Mouse (Mus musculus): Measurements from ENCODE around the gene P3h2. TPM values are rescaled to one million over a fixed set of nuclear protein-coding genes. Genes with fewer than 3 reads are reported as not detected.

P3h2 gene
- polyA plus RNA-seq (2016; fragmentation: Nextera tagmentation; extraction: Ambion mirVana) = 16.5 and 17.7 TPM in 2 replicates

GRCm38 (mm10) chr16:26105115-26105974, at the start of gene P3h2:
Gene P3h2, minus strand, starts transcription at chr16:26105784.
- Histone ChIP-seq H3K4me3 (peak within 1 kb of the TSS; percentile 85), H3K36me3 (no peaks in the 10 kb centered on the region), H3K27me3 (replicated peaks) (no peaks in the 10 kb centered on the region), H3K4me2 (peak within 1 kb of the TSS; percentile 73), H3K27ac (ENCODE audit: poor library complexity, severe bottlenecking) (peak within 1 kb of the TSS; percentile 90), H3K9ac (peak within 1 kb of the TSS; percentile 89), H3K4me1 (replicated peaks) (peaks cover 39% of the 10 kb centered on the region), H3K9me3 (replicated peaks) (peaks cover 7% of the 10 kb centered on the region; the same call in 1 of the 2 replicates)
- WGBS = under 1% methylated on average over 101 of the region's 101 CpGs
- peak; percentile 87 for ATAC-seq (ENCODE audit: insufficient number of reproducible peaks, low FRiP score)

GRCm38 (mm10) chr16:26152258-26152657, 46.7 kb upstream of the P3h2 start:
- 90% methylated on average over 2 of the region's 2 CpGs for WGBS
- Histone ChIP-seq H3K36me3 (no peaks in the 10 kb centered on the region), H3K4me3 (no peak overlapping the region), H3K27ac (ENCODE audit: poor library complexity, severe bottlenecking) (no peak overlapping the region), H3K4me1 (replicated peaks) (no peaks in the 10 kb centered on the region), H3K9me3 (replicated peaks) (no peaks in the 10 kb centered on the region), H3K9ac (no peak overlapping the region), H3K4me2 (no peak overlapping the region), H3K27me3 (replicated peaks) (no peaks in the 10 kb centered on the region)
- ATAC-seq (ENCODE audit: insufficient number of reproducible peaks, low FRiP score) = no peak

- H3K27ac ChIP-seq (ENCODE audit: poor library complexity, severe bottlenecking) = no peak overlapping the region
- H3K9me3 ChIP-seq (replicated peaks) = no peaks in the 10 kb centered on the region
- no peaks in the 10 kb centered on the region for H3K4me1 ChIP-seq (replicated peaks)
- H3K4me3 ChIP-seq = no peak overlapping the region
- no peaks in the 10 kb centered on the region for H3K36me3 ChIP-seq
- no peak for ATAC-seq (ENCODE audit: insufficient number of reproducible peaks, low FRiP score)
- H3K27me3 ChIP-seq (replicated peaks) = no peaks in the 10 kb centered on the region
- H3K9ac ChIP-seq = no peak overlapping the region
- H3K4me2 ChIP-seq = no peak overlapping the region
- WGBS = 62% methylated on average over 1 of the region's 1 CpGs
Measured at GRCm38 (mm10) chr16:26150943-26151342, 45.4 kb upstream of the P3h2 start.

- H3K4me2 ChIP-seq = no peak overlapping the region
- no peaks in the 10 kb centered on the region for H3K27me3 ChIP-seq (replicated peaks)
- H3K36me3 ChIP-seq = no peaks in the 10 kb centered on the region
- H3K4me1 ChIP-seq (replicated peaks) = no peaks in the 10 kb centered on the region
- H3K4me3 ChIP-seq = no peak overlapping the region
- WGBS = 76% methylated on average over 1 of the region's 1 CpGs
- no peak overlapping the region for H3K9ac ChIP-seq
- no peaks in the 10 kb centered on the region for H3K9me3 ChIP-seq (replicated peaks)
- H3K27ac ChIP-seq (ENCODE audit: poor library complexity, severe bottlenecking) = no peak overlapping the region
- no peak for ATAC-seq (ENCODE audit: insufficient number of reproducible peaks, low FRiP score)
Measured at GRCm38 (mm10) chr16:26146853-26147252, 41.3 kb upstream of the P3h2 start.

- no peak overlapping the region for H3K9ac ChIP-seq
- whole genome bisulfite sequencing = 78% methylated on average over 1 of the region's 1 CpGs
- no peak overlapping the region for H3K27ac ChIP-seq (ENCODE audit: poor library complexity, severe bottlenecking)
- H3K4me3 ChIP-seq = no peak overlapping the region
- ATAC-seq (ENCODE audit: insufficient number of reproducible peaks, low FRiP score) = no peak
- no peak overlapping the region for H3K4me2 ChIP-seq
- no peaks in the 10 kb centered on the region for H3K27me3 ChIP-seq (replicated peaks)
- no peaks in the 10 kb centered on the region for H3K4me1 ChIP-seq (replicated peaks)
- H3K9me3 ChIP-seq (replicated peaks) = no peaks in the 10 kb centered on the region
- no peaks in the 10 kb centered on the region for H3K36me3 ChIP-seq
Measured at GRCm38 (mm10) chr16:26131126-26131525, 25.5 kb upstream of the P3h2 start.

GRCm38 (mm10) chr16:26106618-26107017, 1.0 kb upstream of the P3h2 start:
- 64% methylated on average over 5 of the region's 5 CpGs for WGBS
- Histone ChIP-seq H3K4me2 (peak overlapping the region; percentile 73), H3K27ac (ENCODE audit: poor library complexity, severe bottlenecking) (peak overlapping the region; percentile 90), H3K36me3 (no peaks in the 10 kb centered on the region), H3K27me3 (replicated peaks) (no peaks in the 10 kb centered on the region), H3K9ac (no peak overlapping the region), H3K4me3 (no peak overlapping the region), H3K4me1 (replicated peaks) (peaks cover 31% of the 10 kb centered on the region), H3K9me3 (replicated peaks) (peaks cover 7% of the 10 kb centered on the region; the same call in 1 of the 2 replicates)
- ATAC-seq (ENCODE audit: insufficient number of reproducible peaks, low FRiP score) = no peak

GRCm38 (mm10) chr16:26106041-26106617, 545 bp upstream of the P3h2 start:
- Histone ChIP-seq H3K4me1 (replicated peaks) (peaks cover 35% of the 10 kb centered on the region), H3K4me2 (peak overlapping the region; percentile 73), H3K9me3 (replicated peaks) (peaks cover 7% of the 10 kb centered on the region; the same call in 1 of the 2 replicates), H3K36me3 (no peaks in the 10 kb centered on the region), H3K9ac (peak overlapping the region; percentile 89), H3K27me3 (replicated peaks) (no peaks in the 10 kb centered on the region), H3K27ac (ENCODE audit: poor library complexity, severe bottlenecking) (peak overlapping the region; percentile 90), H3K4me3 (peak overlapping the region; percentile 85)
- 4% methylated on average over 5 of the region's 5 CpGs for WGBS
- peak; percentile 75 for ATAC-seq (ENCODE audit: insufficient number of reproducible peaks, low FRiP score)

- no peak for ATAC-seq (ENCODE audit: insufficient number of reproducible peaks, low FRiP score)
- H3K9ac ChIP-seq = peak overlapping the region; percentile 89
- H3K27ac ChIP-seq (ENCODE audit: poor library complexity, severe bottlenecking) = peak overlapping the region; percentile 90
Measured at GRCm38 (mm10) chr16:26104274-26104673, 1.3 kb downstream of the P3h2 start.

GRCm38 (mm10) chr16:26102856-26103255, 2.7 kb downstream of the P3h2 start:
- Histone ChIP-seq H3K4me2 (peak overlapping the region; percentile 48), H3K4me1 (replicated peaks) (peaks cover 44% of the 10 kb centered on the region), H3K4me3 (no peak overlapping the region), H3K9me3 (replicated peaks) (no peaks in the 10 kb centered on the region), H3K27ac (ENCODE audit: poor library complexity, severe bottlenecking) (no peak overlapping the region), H3K27me3 (replicated peaks) (no peaks in the 10 kb centered on the region), H3K36me3 (peaks cover 2% of the 10 kb centered on the region; the same call in 1 of the 2 replicates), H3K9ac (no peak overlapping the region)
- no peak for ATAC-seq (ENCODE audit: insufficient number of reproducible peaks, low FRiP score)
- 59% methylated on average over 2 of the region's 2 CpGs for WGBS

More at GRCm38 (mm10) chr16:26104274-26104673, 1.3 kb downstream of the P3h2 start:
- no peaks in the 10 kb centered on the region for H3K27me3 ChIP-seq (replicated peaks)
- WGBS = 13% methylated on average over 4 of the region's 4 CpGs
- H3K4me2 ChIP-seq = peak overlapping the region; percentile 73
- H3K9me3 ChIP-seq (replicated peaks) = peaks cover 7% of the 10 kb centered on the region; the same call in 1 of the 2 replicates
- H3K36me3 ChIP-seq = no peaks in the 10 kb centered on the region
- peak overlapping the region; percentile 85 for H3K4me3 ChIP-seq
- peaks cover 44% of the 10 kb centered on the region for H3K4me1 ChIP-seq (replicated peaks)

- Histone ChIP-seq H3K4me1 (replicated peaks) (peaks cover 50% of the 10 kb centered on the region), H3K36me3 (peaks cover 2% of the 10 kb centered on the region; the same call in 1 of the 2 replicates), H3K4me2 (no peak overlapping the region), H3K9ac (no peak overlapping the region), H3K9me3 (replicated peaks) (no peaks in the 10 kb centered on the region), H3K27ac (ENCODE audit: poor library complexity, severe bottlenecking) (no peak overlapping the region), H3K27me3 (replicated peaks) (no peaks in the 10 kb centered on the region), H3K4me3 (no peak overlapping the region)
- no peak for ATAC-seq (ENCODE audit: insufficient number of reproducible peaks, low FRiP score)
- 64% methylated on average over 4 of the region's 4 CpGs for WGBS
Measured at GRCm38 (mm10) chr16:26100167-26100566, 5.4 kb downstream of the P3h2 start.

- peak overlapping the region; percentile 38; the same call in 1 of the 2 replicates for H3K27ac ChIP-seq (ENCODE audit: poor library complexity, severe bottlenecking)
- H3K4me2 ChIP-seq = no peak overlapping the region
- H3K9ac ChIP-seq = no peak overlapping the region
- 67% methylated on average over 7 of the region's 7 CpGs for WGBS
- no peaks in the 10 kb centered on the region for H3K27me3 ChIP-seq (replicated peaks)
- peaks cover 2% of the 10 kb centered on the region; the same call in 1 of the 2 replicates for H3K36me3 ChIP-seq
- H3K9me3 ChIP-seq (replicated peaks) = no peaks in the 10 kb centered on the region
- no peak for ATAC-seq (ENCODE audit: insufficient number of reproducible peaks, low FRiP score)
- peaks cover 29% of the 10 kb centered on the region for H3K4me1 ChIP-seq (replicated peaks)
- H3K4me3 ChIP-seq = no peak overlapping the region
Measured at GRCm38 (mm10) chr16:26095696-26096284, 9.8 kb downstream of the P3h2 start.
